Mouse (Mus musculus): ENCODE measurements around the gene Vps37c. TPM values are rescaled to one million over a fixed set of nuclear protein-coding genes. Genes with fewer than 3 reads are reported as not detected.

Gene Vps37c
- polyA plus RNA-seq, 1 experiment from 2014 or later: 32.5 TPM

DNA sequence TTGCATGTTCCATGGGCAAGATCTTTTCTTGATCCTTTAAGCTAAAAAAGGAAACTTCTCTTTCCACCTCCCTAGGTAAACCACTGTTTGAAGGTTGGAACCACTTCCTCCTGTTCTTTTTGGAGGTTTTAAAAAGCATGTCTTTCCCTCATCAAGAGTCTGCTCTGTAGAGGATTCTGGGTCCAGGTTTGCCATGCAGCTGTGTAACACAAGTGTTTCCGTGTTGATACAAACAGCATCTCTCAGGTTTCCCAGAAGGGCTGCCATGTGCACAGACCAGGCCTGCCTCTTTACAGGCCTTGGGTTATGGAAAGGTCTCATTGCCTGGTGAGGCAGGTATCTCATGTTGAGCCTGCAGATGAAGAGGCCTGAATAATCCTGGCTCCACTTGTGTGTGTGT, 63.1 kb downstream of the Vps37c start:
- H3K4me3 ChIP-seq (replicated peaks): no peak overlapping the region
- H3K9me3 ChIP-seq: no peaks in the 10 kb centered on the region
- H3K27ac ChIP-seq: no peak overlapping the region
- no peaks in the 10 kb centered on the region; the same call in 1 of the 2 replicates for H3K27me3 ChIP-seq
- H3K36me3 ChIP-seq (replicated peaks): no peaks in the 10 kb centered on the region
- H3K4me2 ChIP-seq: no peak overlapping the region
- no peak overlapping the region for H3K9ac ChIP-seq
- no peak for ATAC-seq (ENCODE audit: low FRiP score)
- 94% methylated on average over 1 of the region's 1 CpGs for WGBS
- H3K4me1 ChIP-seq: peaks cover 6% of the 10 kb centered on the region; the same call in 1 of the 2 replicates

GRCm38 (mm10) chr19:10752106-10752505, 63.6 kb downstream of the Vps37c start:
- H3K4me3 ChIP-seq (replicated peaks): no peak overlapping the region
- 87% methylated on average over 6 of the region's 6 CpGs for WGBS
- no peak for ATAC-seq (ENCODE audit: low FRiP score)
- no peak overlapping the region for H3K4me2 ChIP-seq
- peaks cover 6% of the 10 kb centered on the region; the same call in 1 of the 2 replicates for H3K4me1 ChIP-seq
- no peaks in the 10 kb centered on the region; the same call in 1 of the 2 replicates for H3K27me3 ChIP-seq
- H3K27ac ChIP-seq: no peak overlapping the region
- H3K9ac ChIP-seq: no peak overlapping the region
- H3K36me3 ChIP-seq (replicated peaks): no peaks in the 10 kb centered on the region
- no peaks in the 10 kb centered on the region for H3K9me3 ChIP-seq

- ATAC-seq (ENCODE audit: low FRiP score): no peak
- H3K4me2 ChIP-seq: no peak overlapping the region
- H3K27me3 ChIP-seq: no peaks in the 10 kb centered on the region; the same call in 1 of the 2 replicates
- peaks cover 6% of the 10 kb centered on the region; the same call in 1 of the 2 replicates for H3K4me1 ChIP-seq
- H3K36me3 ChIP-seq (replicated peaks): no peaks in the 10 kb centered on the region
- H3K27ac ChIP-seq: no peak overlapping the region
- 94% methylated on average over 5 of the region's 5 CpGs for WGBS
- H3K4me3 ChIP-seq (replicated peaks): no peak overlapping the region
- no peaks in the 10 kb centered on the region for H3K9me3 ChIP-seq
- no peak overlapping the region for H3K9ac ChIP-seq
Observed at GRCm38 (mm10) chr19:10752646-10753045, 64.1 kb downstream of the Vps37c start.

GRCm38 (mm10) chr19:10757125-10757524, 68.6 kb downstream of the Vps37c start:
- Histone ChIP-seq H3K27me3 (no peaks in the 10 kb centered on the region), H3K27ac (no peak overlapping the region), H3K36me3 (replicated peaks) (no peaks in the 10 kb centered on the region), H3K9ac (no peak overlapping the region), H3K9me3 (no peaks in the 10 kb centered on the region), H3K4me3 (replicated peaks) (no peak overlapping the region), H3K4me1 (0 out of 2 replicates have a peak, but pooled peaks cover 4% of the 10 kb centered on the region), H3K4me2 (no peak overlapping the region)
- no peak for ATAC-seq (ENCODE audit: low FRiP score)

GRCm38 (mm10) chr19:10757526-10757925, 69.0 kb downstream of the Vps37c start:
- Histone ChIP-seq H3K27ac (no peak overlapping the region), H3K4me3 (replicated peaks) (no peak overlapping the region), H3K4me2 (no peak overlapping the region), H3K4me1 (0 out of 2 replicates have a peak, but pooled peaks cover 4% of the 10 kb centered on the region), H3K9me3 (no peaks in the 10 kb centered on the region), H3K36me3 (replicated peaks) (no peaks in the 10 kb centered on the region), H3K9ac (no peak overlapping the region), H3K27me3 (no peaks in the 10 kb centered on the region)
- no peak for ATAC-seq (ENCODE audit: low FRiP score)
- WGBS: 91% methylated on average over 2 of the region's 2 CpGs

DNA sequence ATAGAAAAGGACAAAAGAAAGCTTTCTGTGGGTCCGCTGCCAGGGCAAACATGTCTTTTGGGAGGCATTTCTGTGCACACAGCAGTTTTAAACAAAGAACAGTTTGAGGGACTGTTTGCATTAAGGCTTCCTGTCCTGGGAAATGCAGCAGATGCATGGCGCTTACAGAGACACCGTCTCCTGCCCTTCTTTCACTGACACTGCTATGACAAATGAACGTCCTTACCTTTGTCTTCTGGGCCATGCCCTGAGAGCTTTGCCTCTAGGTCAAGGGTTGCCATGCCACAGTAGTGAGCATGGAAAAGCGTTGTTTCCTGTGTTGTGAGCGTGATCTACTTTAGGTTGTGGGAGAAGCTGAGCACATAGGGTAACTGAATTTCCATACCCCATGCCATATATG, 70.2 kb downstream of the Vps37c start:
- Histone ChIP-seq H3K9ac (no peak overlapping the region), H3K9me3 (no peaks in the 10 kb centered on the region), H3K4me3 (replicated peaks) (no peak overlapping the region), H3K4me1 (0 out of 2 replicates have a peak, but pooled peaks cover 4% of the 10 kb centered on the region), H3K36me3 (replicated peaks) (no peaks in the 10 kb centered on the region), H3K27me3 (no peaks in the 10 kb centered on the region), H3K27ac (no peak overlapping the region), H3K4me2 (no peak overlapping the region)
- ATAC-seq (ENCODE audit: low FRiP score): no peak
- 76% methylated on average over 6 of the region's 6 CpGs for WGBS

GRCm38 (mm10) chr19:10759525-10759924, 71.0 kb downstream of the Vps37c start:
- Histone ChIP-seq H3K9ac (no peak overlapping the region), H3K9me3 (no peaks in the 10 kb centered on the region), H3K4me1 (0 out of 2 replicates have a peak, but pooled peaks cover 4% of the 10 kb centered on the region), H3K36me3 (replicated peaks) (no peaks in the 10 kb centered on the region), H3K4me3 (replicated peaks) (no peak overlapping the region), H3K27ac (no peak overlapping the region), H3K4me2 (no peak overlapping the region), H3K27me3 (no peaks in the 10 kb centered on the region)
- no peak for ATAC-seq (ENCODE audit: low FRiP score)

DNA sequence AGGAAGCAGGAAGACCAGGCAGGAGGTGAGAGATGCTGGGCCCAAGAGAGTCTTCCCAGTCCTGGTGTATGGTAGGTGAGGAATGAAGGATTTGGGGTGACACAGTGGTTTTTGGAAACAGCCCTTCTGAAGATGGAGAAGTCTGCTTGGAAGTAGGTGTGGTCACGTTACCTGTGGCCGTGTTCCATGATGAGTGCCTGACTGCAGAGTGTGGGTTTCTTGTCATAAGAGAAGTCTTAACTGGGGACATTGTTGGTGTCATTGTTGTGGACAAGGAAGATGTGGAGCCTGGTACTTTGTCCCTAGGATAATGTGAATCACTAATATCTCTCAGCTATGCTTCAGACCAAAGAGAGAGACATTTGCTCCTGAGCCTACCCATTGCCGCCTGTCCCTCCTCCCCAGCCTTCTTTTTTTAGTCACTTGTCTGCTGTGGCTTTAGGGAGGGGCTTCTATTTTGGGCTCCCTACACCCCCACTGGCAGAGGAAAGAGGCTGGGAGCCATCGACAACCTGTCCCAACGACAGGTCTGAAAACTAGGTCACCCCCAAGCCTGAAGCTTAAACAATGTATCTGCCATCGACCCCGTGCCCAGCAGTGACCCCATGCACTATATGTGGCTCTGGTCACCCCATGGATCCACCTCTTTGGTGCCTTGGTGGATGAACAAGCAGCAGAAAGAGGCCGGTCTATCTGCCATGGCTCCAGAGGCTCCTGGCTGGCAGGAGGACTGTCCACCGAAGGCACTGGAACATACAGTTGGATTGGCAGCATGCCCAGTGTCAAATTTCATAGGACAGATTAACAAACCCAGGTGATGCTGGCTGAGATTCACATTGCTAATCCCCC, 71.7 kb downstream of the Vps37c start:
- no peak for ATAC-seq (ENCODE audit: low FRiP score)
- H3K9me3 ChIP-seq: no peaks in the 10 kb centered on the region
- H3K4me2 ChIP-seq: no peak overlapping the region
- H3K27me3 ChIP-seq: no peaks in the 10 kb centered on the region
- no peak overlapping the region for H3K4me3 ChIP-seq (replicated peaks)
- no peaks in the 10 kb centered on the region for H3K36me3 ChIP-seq (replicated peaks)
- WGBS: 88% methylated on average over 9 of the region's 9 CpGs
- no peak overlapping the region for H3K9ac ChIP-seq
- H3K27ac ChIP-seq: no peak overlapping the region
- H3K4me1 ChIP-seq: 0 out of 2 replicates have a peak, but pooled peaks cover 4% of the 10 kb centered on the region

DNA sequence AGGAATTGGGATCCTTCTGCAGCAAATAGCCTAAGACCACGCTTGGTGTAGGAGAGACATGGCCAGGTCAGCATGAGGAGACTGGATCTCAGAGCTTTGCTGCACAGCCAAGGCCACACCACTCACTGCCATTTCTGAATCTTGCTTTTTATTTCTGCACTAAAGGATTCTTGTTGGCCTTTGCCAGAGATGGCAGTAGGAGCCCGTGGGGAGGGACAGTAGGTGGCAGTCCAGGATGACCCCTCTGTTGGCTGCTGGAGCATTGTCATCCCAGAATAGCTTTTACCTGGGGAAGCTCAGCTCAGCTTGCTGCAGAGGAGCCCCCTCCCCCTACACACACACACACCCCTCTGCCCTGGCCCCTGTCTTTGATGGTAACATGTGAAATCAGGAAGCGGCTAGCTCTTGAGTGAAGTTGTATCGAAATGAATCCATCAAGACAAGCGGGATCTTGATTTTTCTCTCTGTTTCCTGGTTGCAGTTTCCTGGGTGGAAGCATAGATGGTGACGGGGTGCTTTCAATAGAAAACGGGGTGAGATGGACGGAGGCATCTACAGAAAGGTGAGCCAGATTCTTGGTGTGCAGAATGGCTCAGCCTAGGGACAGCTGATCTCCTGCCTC, 73.4 kb downstream of the Vps37c start:
- Histone ChIP-seq H3K4me3 (replicated peaks) (no peak overlapping the region), H3K27me3 (no peaks in the 10 kb centered on the region), H3K9ac (no peak overlapping the region), H3K27ac (no peak overlapping the region), H3K9me3 (no peaks in the 10 kb centered on the region), H3K36me3 (replicated peaks) (no peaks in the 10 kb centered on the region), H3K4me1 (0 out of 2 replicates have a peak, but pooled peaks cover 4% of the 10 kb centered on the region), H3K4me2 (no peak overlapping the region)
- WGBS: 88% methylated on average over 8 of the region's 8 CpGs
- no peak for ATAC-seq (ENCODE audit: low FRiP score)

- no peaks in the 10 kb centered on the region for H3K27me3 ChIP-seq
Observed at GRCm38 (mm10) chr19:10762468-10762867, 73.9 kb downstream of the Vps37c start.

GRCm38 (mm10) chr19:10763381-10764031, 75.0 kb downstream of the Vps37c start:
- Histone ChIP-seq H3K4me3 (replicated peaks) (no peak overlapping the region), H3K27ac (no peak overlapping the region), H3K36me3 (replicated peaks) (no peaks in the 10 kb centered on the region), H3K9me3 (no peaks in the 10 kb centered on the region), H3K4me2 (no peak overlapping the region), H3K9ac (no peak overlapping the region), H3K4me1 (0 out of 2 replicates have a peak, but pooled peaks cover 4% of the 10 kb centered on the region), H3K27me3 (no peaks in the 10 kb centered on the region)
- ATAC-seq (ENCODE audit: low FRiP score): no peak
- 86% methylated on average over 21 of the region's 21 CpGs for WGBS

More at GRCm38 (mm10) chr19:10762468-10762867, 73.9 kb downstream of the Vps37c start:
- Histone ChIP-seq H3K9ac (no peak overlapping the region), H3K36me3 (replicated peaks) (no peaks in the 10 kb centered on the region), H3K4me1 (0 out of 2 replicates have a peak, but pooled peaks cover 4% of the 10 kb centered on the region), H3K4me3 (replicated peaks) (no peak overlapping the region), H3K9me3 (no peaks in the 10 kb centered on the region), H3K27ac (no peak overlapping the region), H3K4me2 (no peak overlapping the region)
- no peak for ATAC-seq (ENCODE audit: low FRiP score)
- WGBS: 89% methylated on average over 6 of the region's 6 CpGs

Measured in forebrain, embryonic 12.5 days (tissue).